Mouse (Mus musculus): ENCODE results near the gene Tsc22d4. TPM values are rescaled to one million over a fixed set of nuclear protein-coding genes. Genes with fewer than 3 reads are reported as not detected.

The Tsc22d4 gene
- total RNA-seq, 2 experiments from 2014 or later: 150 to 156 TPM

DNA sequence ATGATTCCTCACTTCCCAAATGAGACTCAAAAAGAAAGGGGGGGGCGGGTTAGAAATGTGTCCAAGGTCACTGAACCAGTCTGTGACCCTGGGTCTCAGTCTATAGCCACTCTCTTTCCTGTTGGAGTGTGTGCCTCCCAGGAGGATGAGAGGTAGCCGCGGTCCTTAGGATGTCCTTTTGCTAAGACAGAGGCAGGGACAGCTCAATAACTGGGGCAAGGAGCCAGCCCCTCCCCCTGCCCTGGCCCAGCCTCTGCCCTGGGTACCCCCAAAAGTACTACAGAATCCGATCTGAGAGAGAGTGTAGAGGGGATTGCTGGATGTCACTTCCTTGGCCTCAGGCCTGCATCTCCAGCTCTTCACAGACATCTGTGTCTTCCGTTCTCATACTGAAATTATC, 9.9 kb downstream of the Tsc22d4 start:
- Histone ChIP-seq H3K4me3 (no peak overlapping the region), H3K27ac (no peak overlapping the region; the same call in 1 of the 2 replicates)
- intact Hi-C loops (cut with DNase I): no loop called here
- TF ChIP-seq CTCF (IDR thresholded peaks at IDR 0.05): no peak
- no peak for DNase-seq (ENCODE audit: extremely low spot score in 1 of 2, low spot score in 2 of 2)

DNA sequence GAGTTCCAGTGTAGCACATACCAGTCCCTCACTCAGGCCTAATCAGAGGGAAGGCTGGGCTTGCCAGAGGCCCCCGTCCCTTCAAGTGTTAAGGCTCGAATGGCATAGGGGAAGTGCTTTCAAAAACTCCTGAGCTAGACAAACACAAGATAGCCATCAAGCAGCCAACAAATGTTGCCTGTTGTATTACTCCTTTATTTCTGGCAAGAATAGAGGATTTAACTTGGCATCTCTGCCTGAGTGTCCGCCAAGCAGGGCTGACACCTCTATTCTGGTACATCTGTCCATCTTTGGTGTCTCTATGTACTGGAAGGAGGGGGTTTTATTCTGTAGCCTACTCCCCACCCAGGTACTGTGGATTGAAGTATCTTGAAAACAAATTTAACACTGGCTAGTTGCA, 10.6 kb downstream of the Tsc22d4 start:
- TF ChIP-seq CTCF (IDR thresholded peaks at IDR 0.05): no peak
- Histone ChIP-seq H3K27ac (no peak overlapping the region; the same call in 1 of the 2 replicates), H3K4me3 (no peak overlapping the region)
- no peak for DNase-seq (ENCODE audit: extremely low spot score in 1 of 2, low spot score in 2 of 2)
- intact Hi-C loops (cut with DNase I): no loop called here

DNA sequence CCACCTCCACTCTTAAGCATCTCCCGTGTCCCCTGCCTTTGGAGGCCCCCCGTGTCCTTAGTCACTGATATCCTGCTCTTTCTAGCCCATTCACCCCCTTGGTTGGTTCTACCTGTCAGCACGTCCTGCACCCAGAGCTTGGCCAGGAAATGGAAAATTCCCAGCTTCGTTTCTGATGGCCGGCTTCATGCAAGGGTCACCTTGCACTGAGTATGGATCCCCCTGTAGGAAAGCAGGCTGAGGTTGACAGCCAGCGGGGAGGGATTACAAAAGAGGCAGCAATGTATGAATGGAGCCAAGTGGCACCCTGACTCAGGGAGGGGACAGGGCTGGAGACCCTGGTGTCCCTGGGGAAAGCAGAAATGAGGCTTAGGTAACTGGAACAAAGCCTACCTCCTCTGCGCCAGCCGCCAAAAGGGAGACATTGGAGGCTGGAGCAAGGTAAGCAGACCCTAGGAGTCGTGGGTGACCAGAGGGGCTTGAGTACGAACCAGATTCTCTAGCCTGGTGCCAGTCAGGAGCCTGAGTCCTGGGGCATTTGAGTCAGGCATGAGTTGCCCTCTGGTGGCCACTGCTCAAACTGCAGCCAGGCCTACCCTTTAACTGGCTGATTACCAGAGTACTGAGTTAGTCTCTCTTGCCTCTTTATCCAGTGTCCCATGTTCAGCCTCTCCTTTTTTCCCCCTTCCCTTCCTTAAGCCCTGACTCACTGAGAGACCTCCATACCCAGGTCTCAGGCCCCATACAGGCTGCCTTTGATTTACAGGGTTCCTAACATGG, 11.5 kb downstream of the Tsc22d4 start:
- peak; percentile 96 for TF ChIP-seq CTCF (IDR thresholded peaks at IDR 0.05)
- Histone ChIP-seq H3K27ac (peak overlapping the region; percentile 32; the same call in 1 of the 2 replicates), H3K4me3 (no peak overlapping the region)
- intact Hi-C loops (cut with DNase I): loop anchor here (1.0 kb wide), 1 partner anchor 100 kb away; no protein-coding TSS in a partner anchor
- peak; percentile 84 to 90 for DNase-seq (ENCODE audit: extremely low spot score in 1 of 2, low spot score in 2 of 2)

DNA sequence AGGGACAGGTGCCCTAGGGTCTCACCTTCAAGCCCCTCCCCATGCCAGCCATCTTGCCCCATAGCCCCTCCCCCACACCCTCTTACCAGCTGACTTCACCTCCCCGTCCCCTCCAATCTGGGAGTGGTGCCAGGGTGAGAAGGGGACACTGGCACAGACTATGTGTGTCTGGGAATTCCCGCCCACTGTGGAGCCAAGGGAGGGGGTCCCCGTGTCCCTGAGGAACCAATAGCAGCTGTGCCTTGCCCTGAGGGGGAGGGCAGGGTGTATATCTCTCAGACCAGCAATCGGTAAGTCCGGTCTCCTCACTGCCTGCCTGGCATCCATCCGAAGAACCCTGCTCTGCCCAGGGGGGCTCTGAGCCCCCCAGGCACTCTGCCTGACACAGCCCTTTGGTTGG, 12.4 kb downstream of the Tsc22d4 start:
- intact Hi-C loops (cut with DNase I): loop anchor here (1.0 kb wide), 1 partner anchor 101 kb away; no protein-coding TSS in a partner anchor
- TF ChIP-seq CTCF (IDR thresholded peaks at IDR 0.05): no peak
- Histone ChIP-seq H3K4me3 (peak overlapping the region; percentile 47), H3K27ac (peak overlapping the region; percentile 92)
- DNase-seq (ENCODE audit: extremely low spot score in 1 of 2, low spot score in 2 of 2): peak; percentile 57 to 82

DNA sequence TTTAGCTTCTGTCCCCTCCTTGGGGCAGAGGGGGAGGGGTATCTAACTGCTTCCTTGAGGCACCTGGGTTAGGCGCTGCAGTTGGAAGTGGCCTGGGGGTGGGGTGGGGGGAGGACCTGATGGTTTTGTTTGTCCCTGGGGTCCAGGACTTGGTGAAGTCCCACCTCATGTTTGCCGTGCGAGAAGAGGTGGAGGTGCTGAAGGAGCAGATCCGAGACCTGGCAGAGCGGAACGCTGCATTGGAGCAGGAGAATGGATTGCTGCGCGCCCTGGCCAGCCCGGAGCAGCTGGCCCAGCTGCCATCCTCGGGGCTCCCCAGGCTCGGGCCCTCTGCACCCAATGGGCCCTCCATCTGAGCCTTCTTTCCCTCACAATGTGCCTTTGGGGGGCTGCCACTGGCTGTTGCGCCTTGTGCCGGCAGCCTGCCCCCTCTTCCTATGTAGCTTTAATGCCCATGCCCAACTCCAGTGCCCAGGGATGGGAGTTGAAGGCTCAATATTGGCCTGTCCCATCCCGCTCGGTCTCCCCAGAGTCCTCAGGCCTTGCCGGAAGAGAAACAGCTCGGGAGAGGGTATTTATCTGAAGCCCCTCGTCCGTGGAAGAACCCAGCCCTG, 13.5 kb downstream of the Tsc22d4 start:
- DNase-seq (ENCODE audit: extremely low spot score in 1 of 2, low spot score in 2 of 2): no peak
- intact Hi-C loops (cut with DNase I): no loop called here
- TF ChIP-seq CTCF (IDR thresholded peaks at IDR 0.05): no peak
- peak overlapping the region; percentile 92 for H3K27ac ChIP-seq
- H3K4me3 ChIP-seq: peak overlapping the region; percentile 47

DNA sequence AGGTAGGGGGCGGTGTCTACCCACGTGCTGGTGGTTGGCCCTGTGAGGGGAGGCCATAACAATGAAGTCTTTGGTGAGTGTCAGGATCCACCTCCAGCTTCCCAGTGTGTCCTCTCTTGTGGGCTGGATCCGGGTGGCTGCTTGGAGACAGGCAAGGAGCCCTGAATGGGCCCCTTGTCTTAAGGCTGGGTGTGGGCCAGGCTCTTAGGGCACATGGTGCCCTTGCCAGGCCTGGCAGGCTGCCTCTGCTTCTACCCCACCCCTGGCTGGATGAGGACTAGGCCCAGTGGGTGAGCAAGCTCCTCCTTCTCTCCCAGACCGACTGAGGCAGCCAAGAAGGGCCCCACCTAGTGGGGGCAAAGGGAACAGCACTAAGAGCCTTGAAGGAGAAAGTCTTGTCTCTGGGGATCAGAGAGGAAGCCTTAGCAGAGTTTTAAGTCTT, 14.5 kb downstream of the Tsc22d4 start:
- H3K27ac ChIP-seq: no peak overlapping the region; the same call in 1 of the 2 replicates
- intact Hi-C loops (cut with DNase I): no loop called here

DNA sequence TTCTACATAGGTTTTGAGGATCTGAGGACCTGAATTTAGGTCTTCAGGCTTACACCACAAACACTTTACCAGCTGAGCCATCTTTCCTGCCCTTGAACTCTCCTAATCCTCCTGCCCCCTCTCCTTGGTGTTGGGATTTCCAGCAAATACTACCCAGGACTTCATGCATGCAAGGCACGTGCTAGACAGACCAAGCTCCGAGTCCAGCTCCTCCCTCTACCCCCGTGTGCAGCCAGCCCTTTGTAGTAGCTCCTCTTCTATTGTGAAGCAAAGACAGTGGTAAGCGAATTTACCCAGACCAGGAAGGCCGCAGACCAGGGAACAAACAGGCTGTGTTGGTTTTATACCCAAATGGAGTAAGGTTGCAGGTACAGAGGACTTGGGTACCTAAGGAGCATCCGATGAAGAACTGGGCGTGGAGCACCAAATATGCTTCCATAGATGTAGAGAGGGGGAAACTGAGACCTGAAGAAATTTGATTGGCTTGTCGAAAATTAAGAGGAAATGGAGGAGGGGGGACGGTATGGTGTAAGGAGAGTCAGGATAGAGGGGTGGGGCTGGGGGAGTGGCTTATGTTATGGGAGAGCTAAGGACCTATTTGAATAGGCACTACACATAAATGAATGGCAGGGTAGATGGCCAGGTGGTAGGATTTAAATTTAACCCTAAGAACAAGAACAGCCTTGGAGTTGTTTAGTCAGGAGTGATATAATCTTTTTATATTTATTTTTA, 19.2 kb downstream of the Tsc22d4 start:
- H3K27ac ChIP-seq: no peak overlapping the region
- no peak for DNase-seq (ENCODE audit: extremely low spot score in 1 of 2, low spot score in 2 of 2)
- no peak overlapping the region for H3K4me3 ChIP-seq
- TF ChIP-seq CTCF (IDR thresholded peaks at IDR 0.05): no peak
- intact Hi-C loops (cut with DNase I): no loop called here

More for the DNA sequence above, 14.5 kb downstream of the Tsc22d4 start:
- DNase-seq (ENCODE audit: extremely low spot score in 1 of 2, low spot score in 2 of 2): peak; percentile 83 to 86
- TF ChIP-seq CTCF (IDR thresholded peaks at IDR 0.05): peak; percentile 92
- H3K4me3 ChIP-seq: no peak overlapping the region

DNA sequence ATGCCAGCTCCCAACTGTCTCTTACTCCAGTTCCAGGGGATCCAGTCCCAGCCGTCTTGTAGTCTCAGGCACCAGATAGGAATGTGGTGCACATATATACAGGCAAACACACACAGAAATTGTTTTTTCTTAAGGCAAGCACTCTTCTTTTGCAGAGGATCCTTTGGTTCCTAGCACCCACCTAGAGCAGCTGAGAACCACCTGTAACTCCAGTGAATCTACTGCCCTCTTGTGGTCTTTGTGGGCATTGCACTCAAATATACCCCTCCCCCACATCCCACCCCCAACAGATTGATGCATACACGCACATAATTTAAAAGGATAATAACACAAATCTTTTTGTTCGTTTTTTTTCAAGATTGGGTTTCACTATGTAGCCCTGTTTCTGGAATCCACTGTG, 20.7 kb downstream of the Tsc22d4 start:
- peak; percentile 55 for TF ChIP-seq CTCF (IDR thresholded peaks at IDR 0.05)
- intact Hi-C loops (cut with DNase I): no loop called here
- no peak for DNase-seq (ENCODE audit: extremely low spot score in 1 of 2, low spot score in 2 of 2)
- no peak overlapping the region for H3K27ac ChIP-seq
- H3K4me3 ChIP-seq: no peak overlapping the region

DNA sequence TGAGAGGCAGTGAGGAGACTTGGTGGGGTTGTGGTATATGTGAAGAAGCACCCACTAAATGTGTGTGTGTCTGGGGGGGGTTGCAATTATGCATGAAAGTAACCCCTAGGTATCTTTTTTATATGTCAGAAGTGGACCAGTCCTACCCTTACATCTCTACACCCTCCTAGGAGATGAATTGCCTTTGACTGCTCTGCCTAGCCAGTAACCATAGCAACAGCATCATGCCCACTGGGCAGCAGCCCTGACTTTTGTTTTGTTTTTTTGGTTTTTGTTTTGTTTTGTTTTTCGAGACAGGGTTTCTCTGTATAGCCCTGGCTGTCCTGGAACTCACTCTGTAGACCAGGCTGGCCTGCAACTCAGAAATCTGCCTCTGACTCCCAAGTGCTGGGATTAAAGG, 22.9 kb downstream of the Tsc22d4 start:
- TF ChIP-seq CTCF (IDR thresholded peaks at IDR 0.05): no peak
- no peak for DNase-seq (ENCODE audit: extremely low spot score in 1 of 2, low spot score in 2 of 2)
- intact Hi-C loops (cut with DNase I): no loop called here
- H3K27ac ChIP-seq: no peak overlapping the region
- H3K4me3 ChIP-seq: no peak overlapping the region

DNA sequence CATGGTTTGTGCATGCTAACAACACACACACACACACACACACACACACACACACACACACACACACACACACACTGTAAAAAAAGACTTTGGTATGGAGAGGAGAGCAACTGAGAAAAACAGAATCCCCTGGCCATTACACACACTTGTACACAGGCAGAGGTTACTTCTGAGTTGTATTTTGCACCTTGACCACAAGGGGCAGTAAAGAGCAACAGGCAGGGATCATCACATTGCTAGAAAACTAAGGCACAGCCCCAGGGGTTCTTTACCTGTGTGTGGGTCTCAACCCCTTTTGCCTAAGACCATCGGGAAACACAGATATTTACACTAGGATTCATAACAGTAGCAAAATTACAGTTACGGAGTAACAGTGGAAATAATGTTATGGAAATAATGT, 25.2 kb downstream of the Tsc22d4 start:
- DNase-seq (ENCODE audit: extremely low spot score in 1 of 2, low spot score in 2 of 2): no peak
- intact Hi-C loops (cut with DNase I): no loop called here
- Histone ChIP-seq H3K4me3 (no peak overlapping the region), H3K27ac (no peak overlapping the region)
- TF ChIP-seq CTCF (IDR thresholded peaks at IDR 0.05): peak; percentile 71

DNA sequence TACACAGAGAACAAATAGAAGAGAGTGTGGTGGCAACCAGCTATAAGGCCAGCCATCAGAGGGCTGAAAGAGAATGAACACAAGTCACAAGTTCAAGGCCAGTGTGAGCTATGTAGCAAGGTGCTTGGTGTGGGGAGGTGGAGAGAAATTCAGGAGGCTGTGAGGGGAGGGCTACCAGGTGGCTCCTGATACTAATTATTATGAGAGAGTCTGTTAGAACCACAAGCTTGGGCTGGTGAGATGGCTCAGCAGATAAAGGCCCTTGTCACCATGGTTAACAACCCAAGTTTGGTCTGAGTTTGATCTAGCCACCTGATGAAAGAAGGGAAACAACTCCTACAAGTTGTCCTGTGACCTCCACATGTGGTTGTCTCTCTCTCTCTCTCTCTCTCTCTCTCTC, 27.2 kb downstream of the Tsc22d4 start:
- intact Hi-C loops (cut with DNase I): no loop called here
- TF ChIP-seq CTCF (IDR thresholded peaks at IDR 0.05): no peak
- H3K27ac ChIP-seq: no peak overlapping the region
- no peak for DNase-seq (ENCODE audit: extremely low spot score in 1 of 2, low spot score in 2 of 2)
- no peak overlapping the region for H3K4me3 ChIP-seq
